Mouse (Mus musculus): Measurements from ENCODE around the gene Gtdc1. TPM values are rescaled to one million over a fixed set of nuclear protein-coding genes. Genes with fewer than 3 reads are reported as not detected.

Gtdc1 gene
- polyA plus RNA-seq, 1 experiment = 4.9 TPM

DNA sequence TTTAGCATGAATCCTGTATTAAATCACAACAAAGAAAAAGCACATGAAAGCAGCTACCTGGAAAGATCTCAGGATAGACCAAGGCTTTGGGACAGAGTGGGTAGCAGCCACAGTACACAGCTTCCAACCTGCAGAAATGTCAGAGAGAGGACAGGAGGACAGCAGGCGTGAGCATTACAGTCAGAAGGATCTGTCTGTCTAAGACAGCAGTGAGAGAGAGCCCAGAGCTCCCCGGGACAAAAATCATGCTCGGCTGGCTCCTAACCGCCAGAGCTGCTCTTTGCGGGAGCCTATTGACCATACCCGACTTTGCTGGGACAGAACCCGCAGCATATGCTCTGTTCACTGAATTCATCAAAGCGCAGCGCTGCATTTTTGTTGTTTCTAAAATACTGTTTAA is 356.3 kb downstream of the Gtdc1 start:
- H3K36me3 ChIP-seq (ENCODE audit: control insufficient read depth, insufficient read depth) = no peaks in the 10 kb centered on the region
- H3K4me3 ChIP-seq = no peak overlapping the region
- no peaks in the 10 kb centered on the region for H3K27me3 ChIP-seq (ENCODE audit: control insufficient read depth, insufficient read depth, insufficient read length)
- no peaks in the 10 kb centered on the region for H3K79me2 ChIP-seq (ENCODE audit: control insufficient read depth, insufficient read depth)
- H3K4me2 ChIP-seq (ENCODE audit: low read depth) = no peak overlapping the region
- H3ac ChIP-seq (ENCODE audit: control insufficient read depth, insufficient read length) = no peak overlapping the region
- TF ChIP-seq E2F4 (IDR thresholded peaks at IDR 0.05; ENCODE audit: insufficient read depth) (no peak), REST (IDR thresholded peaks at IDR 0.05; ENCODE audit: insufficient read depth, insufficient read length) (no peak), TCF3 (IDR thresholded peaks at IDR 0.05; ENCODE audit: insufficient read length, low read depth) (no peak), TCF12 (IDR thresholded peaks at IDR 0.05; ENCODE audit: insufficient read depth, poor library complexity, severe bottlenecking) (no peak), CEBPB (IDR thresholded peaks at IDR 0.05; ENCODE audit: insufficient read depth, poor library complexity, severe bottlenecking) (no peak), SRF (IDR thresholded peaks at IDR 0.05; ENCODE audit: control insufficient read depth, insufficient read length, low read depth) (no peak), USF1 (IDR thresholded peaks at IDR 0.05; ENCODE audit: low read depth) (no peak), MYOD1 (IDR thresholded peaks at IDR 0.05; ENCODE audit: control insufficient read depth in 1 of 3, insufficient read length in 2 of 3, low read depth in 2 of 3) (no peak), POLR2A (IDR thresholded peaks at IDR 0.05; ENCODE audit: insufficient read length, low read depth) (no peak), POLR2AphosphoS2 (IDR thresholded peaks at IDR 0.05; ENCODE audit: insufficient read length, low read depth) (no peak), MYOG (IDR thresholded peaks at IDR 0.05; ENCODE audit: control insufficient read depth in 1 of 3, insufficient read depth in 1 of 3, insufficient read length in 2 of 3, low read depth in 2 of 3) (no peak), MAX (IDR thresholded peaks at IDR 0.05; ENCODE audit: low read depth) (no peak)

DNA sequence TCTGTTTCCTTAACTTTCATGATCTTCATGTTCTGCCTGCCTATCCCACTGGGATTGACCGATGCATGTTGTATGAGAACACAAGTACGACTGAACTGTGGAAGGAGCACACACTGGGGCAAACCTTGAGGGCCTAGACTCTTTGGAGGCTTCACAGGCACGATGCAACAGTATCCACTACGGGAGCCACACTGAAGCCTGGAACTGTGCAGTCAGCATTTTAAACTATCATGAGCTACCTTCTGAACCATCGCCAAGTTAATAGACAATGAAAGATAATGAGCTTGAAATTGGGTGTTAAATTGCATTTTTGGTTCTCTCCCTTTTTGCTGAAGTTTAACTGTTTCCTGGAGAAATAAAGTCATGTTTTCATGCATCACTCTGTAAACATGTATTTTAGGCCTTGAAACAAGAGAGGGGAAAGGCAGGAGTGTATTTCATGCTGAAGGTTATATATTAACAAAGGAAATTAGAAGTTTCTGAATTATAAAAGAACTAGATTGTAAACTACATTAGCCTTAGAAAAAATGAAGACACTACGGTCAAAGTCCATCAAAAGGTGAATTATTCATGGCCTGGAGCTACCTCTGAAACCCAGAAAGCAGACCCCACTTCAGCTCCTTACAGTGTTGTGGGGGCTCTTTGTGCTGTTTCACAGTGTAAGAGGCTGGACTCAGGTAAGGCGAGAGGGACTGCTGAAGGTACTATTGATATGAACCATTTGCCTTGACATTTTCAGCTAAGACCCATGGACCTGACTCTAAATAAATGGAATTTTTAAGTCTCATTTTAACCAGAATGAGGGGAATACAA is 358.1 kb downstream of the Gtdc1 start:
- Histone ChIP-seq H3K36me3 (ENCODE audit: control insufficient read depth, insufficient read depth) (no peaks in the 10 kb centered on the region), H3K4me2 (ENCODE audit: low read depth) (no peak overlapping the region), H3K79me2 (ENCODE audit: control insufficient read depth, insufficient read depth) (no peaks in the 10 kb centered on the region), H3K4me3 (no peak overlapping the region), H3K27me3 (ENCODE audit: control insufficient read depth, insufficient read depth, insufficient read length) (no peaks in the 10 kb centered on the region), H3ac (ENCODE audit: control insufficient read depth, insufficient read length) (no peak overlapping the region)
- TF ChIP-seq MAX (IDR thresholded peaks at IDR 0.05; ENCODE audit: low read depth) (no peak), POLR2A (IDR thresholded peaks at IDR 0.05; ENCODE audit: insufficient read length, low read depth) (no peak), REST (IDR thresholded peaks at IDR 0.05; ENCODE audit: insufficient read depth, insufficient read length) (no peak), SRF (IDR thresholded peaks at IDR 0.05; ENCODE audit: control insufficient read depth, insufficient read length, low read depth) (no peak), MYOD1 (IDR thresholded peaks at IDR 0.05; ENCODE audit: control insufficient read depth in 1 of 3, insufficient read length in 2 of 3, low read depth in 2 of 3) (no peak), E2F4 (IDR thresholded peaks at IDR 0.05; ENCODE audit: insufficient read depth) (no peak), POLR2AphosphoS2 (IDR thresholded peaks at IDR 0.05; ENCODE audit: insufficient read length, low read depth) (no peak), MYOG (IDR thresholded peaks at IDR 0.05; ENCODE audit: control insufficient read depth in 1 of 3, insufficient read depth in 1 of 3, insufficient read length in 2 of 3, low read depth in 2 of 3) (no peak), TCF12 (IDR thresholded peaks at IDR 0.05; ENCODE audit: insufficient read depth, poor library complexity, severe bottlenecking) (no peak), CEBPB (IDR thresholded peaks at IDR 0.05; ENCODE audit: insufficient read depth, poor library complexity, severe bottlenecking) (no peak), TCF3 (IDR thresholded peaks at IDR 0.05; ENCODE audit: insufficient read length, low read depth) (no peak), USF1 (IDR thresholded peaks at IDR 0.05; ENCODE audit: low read depth) (no peak)

- TF ChIP-seq CEBPB (IDR thresholded peaks at IDR 0.05; ENCODE audit: insufficient read depth, poor library complexity, severe bottlenecking) (no peak), MYOG (IDR thresholded peaks at IDR 0.05; ENCODE audit: control insufficient read depth in 1 of 3, insufficient read depth in 1 of 3, insufficient read length in 2 of 3, low read depth in 2 of 3) (no peak), MAX (IDR thresholded peaks at IDR 0.05; ENCODE audit: low read depth) (no peak), POLR2AphosphoS2 (IDR thresholded peaks at IDR 0.05; ENCODE audit: insufficient read length, low read depth) (no peak), POLR2A (IDR thresholded peaks at IDR 0.05; ENCODE audit: insufficient read length, low read depth) (no peak), E2F4 (IDR thresholded peaks at IDR 0.05; ENCODE audit: insufficient read depth) (no peak), TCF12 (IDR thresholded peaks at IDR 0.05; ENCODE audit: insufficient read depth, poor library complexity, severe bottlenecking) (no peak), REST (IDR thresholded peaks at IDR 0.05; ENCODE audit: insufficient read depth, insufficient read length) (no peak), MYOD1 (IDR thresholded peaks at IDR 0.05; ENCODE audit: control insufficient read depth in 1 of 3, insufficient read length in 2 of 3, low read depth in 2 of 3) (no peak), USF1 (IDR thresholded peaks at IDR 0.05; ENCODE audit: low read depth) (no peak), TCF3 (IDR thresholded peaks at IDR 0.05; ENCODE audit: insufficient read length, low read depth) (no peak), SRF (IDR thresholded peaks at IDR 0.05; ENCODE audit: control insufficient read depth, insufficient read length, low read depth) (no peak)
- H3K27me3 ChIP-seq (ENCODE audit: control insufficient read depth, insufficient read depth, insufficient read length) = no peaks in the 10 kb centered on the region
- no peak overlapping the region for H3K4me2 ChIP-seq (ENCODE audit: low read depth)
- H3K36me3 ChIP-seq (ENCODE audit: control insufficient read depth, insufficient read depth) = no peaks in the 10 kb centered on the region
- no peak overlapping the region for H3ac ChIP-seq (ENCODE audit: control insufficient read depth, insufficient read length)
- H3K79me2 ChIP-seq (ENCODE audit: control insufficient read depth, insufficient read depth) = no peaks in the 10 kb centered on the region
- no peak overlapping the region for H3K4me3 ChIP-seq
Measured at GRCm38 (mm10) chr2:44564776-44565692, 362.4 kb downstream of the Gtdc1 start.

GRCm38 (mm10) chr2:44561789-44562188 is 365.7 kb downstream of the Gtdc1 start:
- Histone ChIP-seq H3K79me2 (ENCODE audit: control insufficient read depth, insufficient read depth) (no peaks in the 10 kb centered on the region), H3K4me2 (ENCODE audit: low read depth) (no peak overlapping the region), H3K27me3 (ENCODE audit: control insufficient read depth, insufficient read depth, insufficient read length) (no peaks in the 10 kb centered on the region), H3ac (ENCODE audit: control insufficient read depth, insufficient read length) (no peak overlapping the region), H3K4me3 (no peak overlapping the region), H3K36me3 (ENCODE audit: control insufficient read depth, insufficient read depth) (no peaks in the 10 kb centered on the region)
- TF ChIP-seq REST (IDR thresholded peaks at IDR 0.05; ENCODE audit: insufficient read depth, insufficient read length) (no peak), TCF12 (IDR thresholded peaks at IDR 0.05; ENCODE audit: insufficient read depth, poor library complexity, severe bottlenecking) (no peak), POLR2A (IDR thresholded peaks at IDR 0.05; ENCODE audit: insufficient read length, low read depth) (no peak)
